Mouse (Mus musculus) embryonic fibroblast, embryonic 13.5 days (primary cell): ENCODE measurements around the gene Nagk.

Experiments used
- CTCF ChIP-seq: IDR thresholded peaks from 2 replicates; pipeline ENCODE4 v1.5.1; 2011; ENCODE audit warnings: mild to moderate bottlenecking, control low read depth, low read length, moderate library complexity, borderline replicate concordance; ENCODE audit not compliant: insufficient read depth
- POLR2A ChIP-seq: IDR thresholded peaks from 2 replicates; pipeline ENCODE4 v1.6.1; 2011; ENCODE audit warnings: low read depth, mild to moderate bottlenecking, control low read depth, low read length, moderate library complexity

- TF ChIP-seq POLR2A (no peak), CTCF (no peak)
These were observed 42.0 kb downstream of the Nagk start for GRCm38 (mm10) chr6:83836826-83837225.
